In genomic region chr11:46362061-46363022, GRCm38 (mm10) we compare ENCODE assay signal across 17 mouse cellular contexts. TPM values are rescaled to one million over a fixed set of nuclear protein-coding genes. Genes with fewer than 3 reads are reported as not detected.
A peak's percentile ranks its signal among the peaks of the same experiment; 100 is the strongest.
DNase-seq lines count a peak whose midpoint lies in the region; ATAC-seq and TF ChIP-seq lines count a peak whose summit lies in the region.
"Had no signal": no experiment of that assay in that cellular context is flagged by ENCODE, and none has a peak within 500 bp of the region (broad histone marks: within the 10 kb centered on the region; RNA-seq: fewer than 3 reads in every experiment).

No protein-coding gene starts in this region.

- peak; percentile 3 for DNase-seq in forebrain, embryonic 14.5 days (ENCODE audit: low spot score)
- DNase-seq in spleen, adult 2 months (ENCODE audit: low read depth in 1 of 2, low spot score in 2 of 2) = no peak
- DNase-seq in spleen, postnatal 14 days (ENCODE audit: low spot score in 2 of 2) = no peak
- DNase-seq in gastrocnemius, postnatal 14 days = no peak
- DNase-seq in kidney, adult 18-20 months = no peak
- DNase-seq in forebrain, embryonic 11.5 days (ENCODE audit: low spot score) = no peak
- DNase-seq: adrenal gland, postnatal 14 days; embryo, embryonic 11 days; retina, postnatal 1 day had no signal

- H3K27me3 ChIP-seq in forebrain, embryonic 14.5 days (replicated peaks; ENCODE audit: control insufficient read depth, insufficient read depth, low read length) = no peaks in the 10 kb centered on the region
- H3K27me3 ChIP-seq in forebrain, embryonic 13.5 days = no peaks in the 10 kb centered on the region
- no peaks in the 10 kb centered on the region for H3K27me3 ChIP-seq in spleen, adult 2 months (ENCODE audit: control insufficient read depth, insufficient read depth, low read length)
- H3K27me3 ChIP-seq in forebrain, embryonic 11.5 days (ENCODE audit: control insufficient read depth, insufficient read depth, low read length) = no peaks in the 10 kb centered on the region
- H3K27me3 ChIP-seq: liver, embryonic 15.5 days had no signal

- TF ChIP-seq POLR2A in spleen, adult 2 months (IDR thresholded peaks at IDR 0.05; ENCODE audit: low read depth, low read length) = no peak

- no peaks in the 10 kb centered on the region for H3K36me3 ChIP-seq in forebrain, embryonic 14.5 days (ENCODE audit: control insufficient read depth, insufficient read depth, low read length)
- no peaks in the 10 kb centered on the region for H3K36me3 ChIP-seq in forebrain, embryonic 13.5 days (ENCODE audit: poor library complexity, severe bottlenecking)
- no peaks in the 10 kb centered on the region for H3K36me3 ChIP-seq in spleen, adult 2 months (ENCODE audit: control insufficient read depth, insufficient read depth, low read length)
- H3K36me3 ChIP-seq in forebrain, embryonic 11.5 days (ENCODE audit: control insufficient read depth, insufficient read depth, low read length) = no peaks in the 10 kb centered on the region
- H3K36me3 ChIP-seq: liver, embryonic 15.5 days had no signal

- no peaks in the 10 kb centered on the region for H3K4me1 ChIP-seq in forebrain, embryonic 14.5 days (ENCODE audit: control insufficient read depth, insufficient read depth, low read length)
- peaks cover 6% of the 10 kb centered on the region; the same call in 1 of the 2 replicates for H3K4me1 ChIP-seq in forebrain, embryonic 13.5 days
- peaks cover 4% of the 10 kb centered on the region; the same call in 1 of the 2 replicates for H3K4me1 ChIP-seq in spleen, adult 2 months (ENCODE audit: control insufficient read depth, insufficient read depth, insufficient read length)
- no peaks in the 10 kb centered on the region for H3K4me1 ChIP-seq in forebrain, embryonic 11.5 days (replicated peaks; ENCODE audit: control insufficient read depth, insufficient read depth, low read length)
- H3K4me1 ChIP-seq: liver, embryonic 15.5 days had no signal

- H3K9me3 ChIP-seq in forebrain, embryonic 14.5 days (replicated peaks; ENCODE audit: control insufficient read depth, low read length) = no peaks in the 10 kb centered on the region
- H3K9me3 ChIP-seq in forebrain, embryonic 13.5 days (replicated peaks) = no peaks in the 10 kb centered on the region; the same call in 1 of the 2 replicates
- no peaks in the 10 kb centered on the region for H3K9me3 ChIP-seq in forebrain, embryonic 11.5 days (ENCODE audit: control insufficient read depth, low read length)
- H3K9me3 ChIP-seq: liver, embryonic 15.5 days had no signal

- no peak for ATAC-seq in forebrain, embryonic 14.5 days
- no peak for ATAC-seq in forebrain, embryonic 13.5 days
- ATAC-seq in common myeloid progenitor, adult 5-6 weeks (replicated peaks; ENCODE audit: low read depth, poor library complexity, severe bottlenecking) = peak; percentile 37; the same call in 1 of the 2 replicates
- no peak for ATAC-seq in forebrain, embryonic 11.5 days (replicated peaks; ENCODE audit: low FRiP score)

- H3K4me2 ChIP-seq in forebrain, embryonic 14.5 days (ENCODE audit: low read length) = no peak overlapping the region
- H3K4me2 ChIP-seq in forebrain, embryonic 13.5 days = no peak overlapping the region
- no peak overlapping the region for H3K4me2 ChIP-seq in forebrain, embryonic 11.5 days (ENCODE audit: low read depth, low read length, severe bottlenecking)
- H3K4me2 ChIP-seq: liver, embryonic 15.5 days had no signal

- TF ChIP-seq CTCF in spleen, adult 2 months (IDR thresholded peaks at IDR 0.05; ENCODE audit: extremely low read depth, insufficient read depth, insufficient read length, insufficient replicate concordance) = no peak

- H3K27ac ChIP-seq in forebrain, embryonic 14.5 days (ENCODE audit: low read depth, low read length) = no peak overlapping the region
- H3K27ac ChIP-seq in forebrain, embryonic 13.5 days = no peak overlapping the region
- H3K27ac ChIP-seq in spleen, adult 2 months (ENCODE audit: insufficient read depth, low read length) = 0 out of 2 replicates have a peak overlapping the region, but pooled peaks have one; percentile 1
- H3K27ac ChIP-seq in forebrain, embryonic 11.5 days (ENCODE audit: low read depth, low read length) = no peak overlapping the region
- H3K27ac ChIP-seq: left cerebral cortex, adult 2 months; liver, embryonic 15.5 days had no signal

- H3K9ac ChIP-seq in forebrain, embryonic 14.5 days (ENCODE audit: low read length) = no peak overlapping the region
- no peak overlapping the region for H3K9ac ChIP-seq in forebrain, embryonic 13.5 days
- H3K9ac ChIP-seq in forebrain, embryonic 11.5 days (ENCODE audit: low read length) = no peak overlapping the region
- H3K9ac ChIP-seq: liver, embryonic 15.5 days had no signal

- WGBS in forebrain, embryonic 14.5 days = 87% methylated on average over 18 of the region's 18 CpGs
- 88% methylated on average over 18 of the region's 18 CpGs for WGBS in forebrain, embryonic 13.5 days
- WGBS in spleen, adult 2 months = 49% methylated on average over 18 of the region's 18 CpGs
- WGBS in forebrain, embryonic 11.5 days = 93% methylated on average over 18 of the region's 18 CpGs

- no peak overlapping the region for H3K4me3 ChIP-seq in forebrain, embryonic 14.5 days (ENCODE audit: low read depth, low read length)
- H3K4me3 ChIP-seq in forebrain, embryonic 13.5 days = no peak overlapping the region
- no peak overlapping the region for H3K4me3 ChIP-seq in spleen, adult 2 months (ENCODE audit: extremely low read depth, insufficient read depth, insufficient read length)
- H3K4me3 ChIP-seq in forebrain, embryonic 11.5 days (ENCODE audit: low read depth, low read length) = no peak overlapping the region
- H3K4me3 ChIP-seq: left cerebral cortex, adult 2 months; liver, embryonic 15.5 days had no signal

- intact Hi-C loops in gastrocnemius, postnatal 14 days (cut with DNase I; ENCODE audit: low total_unique reads) = no loop called here

RNA-seq across cellular contexts. Expression of gene Itk, which starts 27.0 kb away (rescaled TPM):
- polyA plus RNA-seq in forebrain, embryonic 14.5 days (2014; fragmentation: Nextera tagmentation; extraction: Ambion mirVana) = 0.07 TPM in 1 of 2 replicates, not detected in the other
- not detected in 2 replicates for polyA plus RNA-seq in forebrain, embryonic 13.5 days (2015; fragmentation: Nextera tagmentation; extraction: Ambion mirVana)
- polyA plus RNA-seq in spleen, adult 2 months (2012; rRNA removed) = 9.8 and 11.5 TPM in 2 replicates
- total RNA-seq in common myeloid progenitor, adult 5-6 weeks (2017) = 0.87 and 1.1 TPM in 2 replicates
- under 1 TPM; 0.08 to 0.20 TPM for total RNA-seq in gastrocnemius, postnatal 14 days (2021)
- polyA plus RNA-seq in forebrain, embryonic 11.5 days (2014; fragmentation: Nextera tagmentation; extraction: Ambion mirVana) = 0.09 TPM in 1 of 2 replicates, not detected in the other
- polyA plus RNA-seq: hindbrain, embryonic 11.5 days had no signal

RNA-seq across cellular contexts. Expression of gene Fam71b, which starts 34.0 kb away (rescaled TPM):
- not detected in 2 replicates for polyA plus RNA-seq in forebrain, embryonic 14.5 days (2014; fragmentation: Nextera tagmentation; extraction: Ambion mirVana)
- not detected in 2 replicates for polyA plus RNA-seq in forebrain, embryonic 13.5 days (2015; fragmentation: Nextera tagmentation; extraction: Ambion mirVana)
- polyA plus RNA-seq in spleen, adult 2 months (2012; rRNA removed) = 0.69 and 1.2 TPM in 2 replicates
- total RNA-seq in common myeloid progenitor, adult 5-6 weeks (2017) = not detected in 2 replicates
- not detected for total RNA-seq in gastrocnemius, postnatal 14 days (2021)
- not detected in 2 replicates for polyA plus RNA-seq in forebrain, embryonic 11.5 days (2014; fragmentation: Nextera tagmentation; extraction: Ambion mirVana)
- total RNA-seq: adrenal gland, postnatal 14 days; left cerebral cortex, adult 2 months; megakaryocyte-erythroid progenitor cell, adult 5-6 weeks had no signal
- polyA plus RNA-seq: hindbrain, embryonic 11.5 days; kidney, embryonic 14.5 days; liver, embryonic 15.5 days; stomach, embryonic 16.5 days had no signal

RNA-seq across cellular contexts. Expression of gene Cyfip2, which starts 49.7 kb away (rescaled TPM):
- 57.8 and 78.9 TPM in 2 replicates for polyA plus RNA-seq in forebrain, embryonic 14.5 days (2014; fragmentation: Nextera tagmentation; extraction: Ambion mirVana)
- polyA plus RNA-seq in forebrain, embryonic 13.5 days (2015; fragmentation: Nextera tagmentation; extraction: Ambion mirVana) = 55.9 and 59.8 TPM in 2 replicates
- polyA plus RNA-seq in spleen, adult 2 months (2012; rRNA removed) = 41.4 and 43.1 TPM in 2 replicates
- total RNA-seq in common myeloid progenitor, adult 5-6 weeks (2017) = 52.5 and 69.0 TPM in 2 replicates
- total RNA-seq in gastrocnemius, postnatal 14 days (2021) = under 1 TPM; 0.49 to 0.70 TPM
- polyA plus RNA-seq in forebrain, embryonic 11.5 days (2014; fragmentation: Nextera tagmentation; extraction: Ambion mirVana) = 49.9 and 50.9 TPM in 2 replicates
